Mouse (Mus musculus) hematopoietic multipotent progenitor cell, adult 10-12 weeks (in vitro differentiated cells): ENCODE results near the gene Cops9. TPM values are rescaled to one million over a fixed set of nuclear protein-coding genes. Genes with fewer than 3 reads are reported as not detected.

Experiments used
- polyA plus RNA-seq: library from polyadenylated mRNA; stranded (reverse); fragments of >175 nt; gene quantifications from 2 replicates; pipeline ENCODE4 v1.2.3, GENCODE M21; 2012; ENCODE audit warnings: low replicate concordance

Gene Cops9
- 27.8 and 86.4 TPM in 2 replicates for polyA plus RNA-seq

DNA sequence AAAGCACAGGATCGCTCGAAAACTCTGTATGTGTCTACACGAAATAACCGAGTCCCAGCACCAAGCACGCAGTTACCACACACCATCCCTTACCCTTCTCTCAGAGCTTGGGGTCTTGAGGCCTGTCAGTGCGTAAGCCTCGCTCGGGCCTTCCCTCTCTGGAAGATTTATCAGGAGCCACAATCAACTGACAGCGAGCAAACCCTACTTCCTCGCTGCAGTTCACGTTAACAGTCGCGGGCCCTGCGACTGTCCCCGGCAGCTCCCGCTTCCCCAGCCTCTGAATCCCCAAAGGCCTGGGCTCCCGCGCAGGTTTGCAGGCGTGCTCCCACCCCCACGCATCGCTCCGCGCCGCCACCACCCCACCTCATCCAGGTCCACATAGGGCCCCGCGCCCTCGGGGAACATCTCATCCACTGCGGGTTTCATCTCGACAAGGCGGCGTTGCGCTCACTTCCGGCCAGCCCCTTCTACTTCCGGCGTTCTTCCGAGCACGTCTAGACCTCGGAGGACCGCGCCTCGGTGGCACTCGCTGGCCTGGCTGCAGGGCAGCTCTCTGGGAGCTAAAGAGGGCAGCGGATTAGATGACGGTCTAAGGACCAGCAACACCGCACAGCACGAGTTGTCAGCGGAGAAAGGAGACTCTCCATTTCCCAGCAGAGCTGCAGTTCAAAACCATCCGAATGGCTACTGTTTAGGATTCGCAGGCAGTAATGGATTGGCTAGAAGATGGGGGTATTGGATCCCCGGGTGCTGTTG is at the start of gene Cops9:
Gene Cops9, minus strand, starts transcription at position 472 of the 759 bp plus-strand sequence.

DNA sequence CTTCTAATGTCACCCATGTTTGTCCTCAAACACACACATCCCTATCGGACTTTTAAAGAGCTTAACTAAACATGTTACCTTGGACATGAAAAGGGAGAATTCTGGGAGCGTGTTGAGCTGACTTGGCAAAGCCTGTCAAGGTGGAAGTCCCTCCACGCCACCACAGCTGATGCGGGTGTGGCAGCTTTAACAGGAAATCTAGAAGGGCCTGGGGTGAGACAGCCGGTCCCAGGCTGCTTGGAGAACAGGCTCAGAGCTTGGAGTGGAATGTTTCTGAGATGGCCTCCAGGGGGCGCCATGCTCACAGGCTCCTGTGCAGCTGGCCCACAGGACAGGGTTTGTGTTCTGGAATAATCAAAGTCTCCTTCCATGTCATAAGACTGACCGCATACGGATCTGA is 6.9 kb upstream of the Cops9 start, which contains the start of gene Otos:
Gene Otos, minus strand, starts transcription at position 169 of the 400 bp plus-strand sequence.

DNA sequence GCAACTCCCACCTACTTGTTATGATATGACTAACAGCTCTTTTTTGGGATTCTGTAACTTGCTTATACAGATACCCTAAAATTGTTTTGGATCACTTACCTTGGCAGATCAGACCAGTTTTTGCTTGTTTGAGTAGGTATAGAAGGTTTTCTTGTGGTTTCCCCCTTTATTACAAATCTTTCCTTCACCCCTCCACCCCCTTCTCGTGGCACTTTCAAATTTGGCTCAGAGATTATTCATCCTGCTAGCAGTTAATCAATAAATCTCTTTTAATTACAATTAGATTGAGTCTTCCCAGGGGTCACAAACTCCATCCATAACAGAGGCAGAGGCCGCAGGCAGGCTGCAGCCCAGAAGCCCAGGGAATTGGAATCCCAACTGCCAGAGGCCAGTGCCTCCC is 24.3 kb downstream of the Cops9 start, which contains the start of gene Olfr12:
Gene Olfr12, plus strand, starts transcription at position 301 of the 400 bp plus-strand sequence.

DNA sequence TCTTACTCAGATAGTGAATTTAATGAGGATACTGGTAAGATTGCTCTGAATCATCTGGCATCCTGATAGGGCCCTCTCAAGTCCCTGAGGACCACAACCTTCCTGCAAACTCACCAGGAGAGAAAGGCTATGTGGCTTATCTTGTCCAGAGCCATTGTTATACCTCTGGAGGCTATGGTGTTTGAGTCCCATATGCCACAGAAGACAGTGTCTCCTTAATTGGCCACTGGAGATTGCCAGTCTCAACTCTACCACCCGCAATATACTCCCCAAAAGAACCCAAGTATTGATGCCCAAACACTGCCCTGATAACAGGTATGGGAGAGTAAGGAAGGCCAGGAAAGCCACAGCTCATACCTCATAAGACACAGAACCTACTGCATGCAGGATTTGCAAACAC is 36.3 kb downstream of the Cops9 start, which contains the start of gene Olfr1410:
Gene Olfr1410, plus strand, starts transcription at position 301 of the 400 bp plus-strand sequence.

DNA sequence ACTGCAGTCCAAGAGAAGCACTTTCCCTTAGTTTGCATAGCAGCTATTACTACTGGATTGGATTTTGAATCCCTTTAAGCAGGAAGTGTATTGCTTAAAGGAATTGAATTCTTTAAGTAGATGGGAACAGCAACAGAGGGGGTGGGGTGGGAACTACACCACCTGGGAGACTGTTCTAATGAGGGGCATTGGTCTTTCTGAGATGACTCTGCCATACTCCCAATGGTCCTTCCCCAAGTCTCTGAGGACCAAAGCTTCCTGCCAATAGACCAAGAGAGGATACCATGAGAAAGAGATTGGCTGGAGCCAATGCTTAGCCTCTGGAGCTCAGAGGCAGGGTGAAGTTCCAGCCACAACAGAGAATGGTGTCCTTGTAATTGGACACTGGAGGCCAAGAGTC is 47.7 kb downstream of the Cops9 start, which contains the start of gene Olfr1411:
Gene Olfr1411, plus strand, starts transcription at position 301 of the 400 bp plus-strand sequence.

Other genes starting within 250 kb of the Cops9 start
- gene Ndufa10, start 168.1 kb downstream of the Cops9 start, polyA plus RNA-seq, result 12.2 and 23.3 TPM in 2 replicates
- gene Olfr1416, start 156.9 kb downstream of the Cops9 start, polyA plus RNA-seq, result not detected in 2 replicates
- gene Olfr1415, start 145.9 kb downstream of the Cops9 start, polyA plus RNA-seq, result not detected in 2 replicates
- gene Olfr1414, start 123.3 kb downstream of the Cops9 start, polyA plus RNA-seq, result not detected in 2 replicates
- gene Olfr1413, start 70.7 kb downstream of the Cops9 start, polyA plus RNA-seq, result not detected in 2 replicates
- gene Olfr1412, start 56.2 kb downstream of the Cops9 start, polyA plus RNA-seq, result 0.03 TPM in 1 of 2 replicates, not detected in the other
- gene Olfr1411, start 47.6 kb downstream of the Cops9 start, polyA plus RNA-seq, result not detected in 2 replicates
- not detected in 2 replicates for gene Olfr1410, start 36.2 kb downstream of the Cops9 start, polyA plus RNA-seq
- not detected in 2 replicates for gene Olfr12, start 24.2 kb downstream of the Cops9 start, polyA plus RNA-seq
- 0.24 and 0.25 TPM in 2 replicates for gene Otos, start 6.9 kb upstream of the Cops9 start, polyA plus RNA-seq
- gene Gpc1, start 189.7 kb upstream of the Cops9 start, polyA plus RNA-seq, result 11.9 and 27.8 TPM in 2 replicates